Mouse (Mus musculus) CH12.LX (cell line): ENCODE data around the gene Eif3c. TPM values are rescaled to one million over a fixed set of nuclear protein-coding genes. Genes with fewer than 3 reads are reported as not detected.
A peak's percentile ranks its signal among the peaks of the same experiment; 100 is the strongest.

Experiments
- DNase-seq: peaks from one replicate; pipeline ENCODE4 v3.0.0-alpha.2; 2013; ENCODE audit errors: extremely low read depth
- H3K27ac ChIP-seq: 2 replicates; pipeline ENCODE4 v1.5.1; 2012; ENCODE audit warnings: low read depth, mild to moderate bottlenecking, control low read depth, moderate library complexity; ENCODE audit not compliant: insufficient read depth
- H3K27me3 ChIP-seq: replicated peaks from 2 replicates; pipeline ENCODE3; 2012; ENCODE audit warnings: inconsistent platforms
- H3K36me3 ChIP-seq, 2 experiments: replicated peaks in 1 of 2; 2 replicates each; pipeline versions ENCODE3 to v1.6.1; 2012; ENCODE audit warnings: inconsistent platforms in 1 of 2, low read length in 1 of 2, mild to moderate bottlenecking in 1 of 2, mixed read lengths in 1 of 2, moderate library complexity in 1 of 2; ENCODE audit not compliant: control insufficient read depth in 1 of 2, insufficient read depth in 1 of 2
- H3K4me1 ChIP-seq, 2 experiments: 2 replicates each; pipeline ENCODE4 v1.6.1; 2012; ENCODE audit warnings: inconsistent platforms in 1 of 2, moderate library complexity in 1 of 2; ENCODE audit not compliant: insufficient read depth in 2 of 2, control insufficient read depth in 1 of 2
- H3K4me2 ChIP-seq: 2 replicates; pipeline ENCODE4 v1.6.1; 2012; ENCODE audit warnings: low read depth, mild to moderate bottlenecking, control low read depth; ENCODE audit not compliant: poor library complexity, insufficient read depth, severe bottlenecking
- H3K4me3 ChIP-seq, 3 experiments: fragments of 150-350 bp in 1 of 3; sonication (generic) in 1 of 3; replicated peaks in 1 of 3; 2 replicates each; pipeline versions ENCODE3 to v1.5.1; 2011 to 2012; ENCODE audit warnings: low read depth in 2 of 3, low read length in 2 of 3, mild to moderate bottlenecking in 2 of 3, moderate library complexity in 2 of 3, control low read depth in 1 of 3, improper control_type of control experiment in 1 of 3, inconsistent platforms in 1 of 3, mixed read lengths in 1 of 3; ENCODE audit not compliant: poor library complexity in 1 of 3
- H3K79me2 ChIP-seq: replicated peaks from 2 replicates; pipeline ENCODE4 v1.6.1; 2012; ENCODE audit warnings: mild to moderate bottlenecking, moderate library complexity; ENCODE audit not compliant: control insufficient read depth, poor library complexity, insufficient read depth, severe bottlenecking; ENCODE audit errors: extremely low read depth
- H3K9ac ChIP-seq: 2 replicates; pipeline ENCODE4 v1.6.1; 2012; ENCODE audit warnings: low read depth, mild to moderate bottlenecking, control low read depth, moderate library complexity; ENCODE audit not compliant: insufficient read depth
- H3K9me3 ChIP-seq: replicated peaks from 2 replicates; pipeline ENCODE3; 2012; ENCODE audit warnings: low read length, inconsistent platforms, mixed read lengths
- BHLHE40 ChIP-seq: IDR thresholded peaks from 2 replicates; pipeline ENCODE4 v1.6.1; 2011; ENCODE audit warnings: mild to moderate bottlenecking, low read depth, low read length, improper control_type of control experiment
- CHD1 ChIP-seq: IDR thresholded peaks from 2 replicates; pipeline ENCODE4 v1.6.1; 2012; ENCODE audit warnings: low read depth, low read length, improper control_type of control experiment, inconsistent platforms
- CHD2 ChIP-seq: IDR thresholded peaks from 2 replicates; pipeline ENCODE4 v1.6.1; 2011; ENCODE audit warnings: low read length, improper control_type of control experiment
- CTCF ChIP-seq, 2 experiments: IDR thresholded peaks in 1 of 2; conservative IDR thresholded peaks in 1 of 2; 2 replicates each; pipeline ENCODE4 v1.5.1; 2011 to 2012; ENCODE audit warnings: low read depth in 2 of 2, low read length in 2 of 2, improper control_type of control experiment in 1 of 2, inconsistent platforms in 1 of 2, mild to moderate bottlenecking in 1 of 2, moderate library complexity in 1 of 2
- E2F4 ChIP-seq: IDR thresholded peaks from 2 replicates; pipeline ENCODE4 v1.6.1; 2011; ENCODE audit warnings: low read depth, low read length, improper control_type of control experiment; ENCODE audit not compliant: insufficient replicate concordance
- ELF1 ChIP-seq: IDR thresholded peaks from 2 replicates; pipeline ENCODE4 v1.6.1; 2014; ENCODE audit warnings: low read depth, mild to moderate bottlenecking, inconsistent platforms, low read length, improper control_type of control experiment
- EP300 ChIP-seq: IDR thresholded peaks from 2 replicates; pipeline ENCODE4 v1.6.1; 2011; ENCODE audit warnings: low read length, improper control_type of control experiment
- ETS1 ChIP-seq: conservative IDR thresholded peaks from 2 replicates; pipeline ENCODE4 v1.6.1; 2012; ENCODE audit warnings: low read depth, mild to moderate bottlenecking, inconsistent platforms, low read length, improper control_type of control experiment, moderate library complexity
- GABPA ChIP-seq: IDR thresholded peaks from 2 replicates; pipeline ENCODE4 v1.6.1; 2012; ENCODE audit warnings: low read depth, low read length, improper control_type of control experiment, inconsistent platforms; ENCODE audit not compliant: insufficient replicate concordance
- HCFC1 ChIP-seq: IDR thresholded peaks from 2 replicates; pipeline ENCODE4 v1.6.1; 2012; ENCODE audit warnings: low read depth, mild to moderate bottlenecking, inconsistent platforms, low read length, improper control_type of control experiment
- IRF4 ChIP-seq: IDR thresholded peaks from 2 replicates; pipeline ENCODE4 v1.6.1; 2014; ENCODE audit warnings: low read depth, mild to moderate bottlenecking, inconsistent platforms, low read length, improper control_type of control experiment
- JUN ChIP-seq: IDR thresholded peaks from 2 replicates; pipeline ENCODE4 v1.6.1; 2011; ENCODE audit warnings: low read depth, mild to moderate bottlenecking, low read length, improper control_type of control experiment, moderate library complexity; ENCODE audit not compliant: insufficient read depth
- JUND ChIP-seq: conservative IDR thresholded peaks from 2 replicates; pipeline ENCODE4 v1.6.1; 2011; ENCODE audit warnings: low read depth, low read length, improper control_type of control experiment
- KAT2A ChIP-seq: IDR thresholded peaks from 2 replicates; pipeline ENCODE4 v1.6.1; 2012; ENCODE audit warnings: low read length, improper control_type of control experiment, inconsistent platforms; ENCODE audit not compliant: insufficient replicate concordance
- MAFK ChIP-seq: IDR thresholded peaks from 2 replicates; pipeline ENCODE4 v1.6.1; 2011; ENCODE audit warnings: low read length, improper control_type of control experiment; ENCODE audit not compliant: insufficient replicate concordance
- MAX ChIP-seq: IDR thresholded peaks from 2 replicates; pipeline ENCODE4 v1.6.1; 2011; ENCODE audit warnings: low read length, improper control_type of control experiment
- MAZ ChIP-seq: IDR thresholded peaks from 2 replicates; pipeline ENCODE4 v1.6.1; 2012; ENCODE audit warnings: low read depth, mild to moderate bottlenecking, inconsistent platforms, low read length, improper control_type of control experiment, moderate library complexity
- MEF2A ChIP-seq: IDR thresholded peaks from 2 replicates; pipeline ENCODE4 v1.6.1; 2014; ENCODE audit warnings: low read depth, mild to moderate bottlenecking, inconsistent platforms, low read length, improper control_type of control experiment, borderline replicate concordance
- MXI1 ChIP-seq: IDR thresholded peaks from 2 replicates; pipeline ENCODE4 v1.6.1; 2011; ENCODE audit warnings: mild to moderate bottlenecking, low read depth, low read length, improper control_type of control experiment
- MYC ChIP-seq: IDR thresholded peaks from 2 replicates; pipeline ENCODE4 v1.6.1; 2011; ENCODE audit warnings: low read depth, mild to moderate bottlenecking, improper control_type of control experiment, low read length
- NELFE ChIP-seq: IDR thresholded peaks from 2 replicates; pipeline ENCODE4 v1.6.1; 2011; ENCODE audit warnings: low read depth, low read length, improper control_type of control experiment
- NRF1 ChIP-seq: IDR thresholded peaks from 2 replicates; pipeline ENCODE4 v1.6.1; 2014; ENCODE audit warnings: low read depth, mild to moderate bottlenecking, inconsistent platforms, low read length, improper control_type of control experiment, moderate library complexity
- PAX5 ChIP-seq: IDR thresholded peaks from 2 replicates; pipeline ENCODE4 v1.6.1; 2012; ENCODE audit warnings: low read length, inconsistent platforms, mixed read lengths
- POLR2A ChIP-seq: IDR thresholded peaks from 2 replicates; pipeline ENCODE4 v1.6.1; 2011; ENCODE audit warnings: low read depth, mild to moderate bottlenecking, improper control_type of control experiment, low read length
- POLR2AphosphoS2 ChIP-seq: IDR thresholded peaks from 2 replicates; pipeline ENCODE4 v1.6.1; 2011; ENCODE audit warnings: low read depth, low read length, improper control_type of control experiment
- RAD21 ChIP-seq: IDR thresholded peaks from 2 replicates; pipeline ENCODE4 v1.6.1; 2011; ENCODE audit warnings: low read depth, mild to moderate bottlenecking, low read length, improper control_type of control experiment, moderate library complexity
- RCOR1 ChIP-seq: conservative IDR thresholded peaks from 2 replicates; pipeline ENCODE4 v1.6.1; 2012; ENCODE audit warnings: low read depth, mild to moderate bottlenecking, inconsistent platforms, low read length, improper control_type of control experiment
- SIN3A ChIP-seq: IDR thresholded peaks from 2 replicates; pipeline ENCODE4 v1.6.1; 2012; ENCODE audit warnings: low read length, improper control_type of control experiment, inconsistent platforms
- SMC3 ChIP-seq: IDR thresholded peaks from 2 replicates; pipeline ENCODE4 v1.6.1; 2011; ENCODE audit warnings: low read depth, low read length, improper control_type of control experiment
- TBP ChIP-seq: conservative IDR thresholded peaks from 2 replicates; pipeline ENCODE4 v1.6.1; 2011; ENCODE audit warnings: low read depth, low read length, improper control_type of control experiment
- TCF12 ChIP-seq: IDR thresholded peaks from 2 replicates; pipeline ENCODE4 v1.6.1; 2014; ENCODE audit warnings: low read depth, mild to moderate bottlenecking, inconsistent platforms, low read length, improper control_type of control experiment
- UBTF ChIP-seq: IDR thresholded peaks from 2 replicates; pipeline ENCODE4 v1.6.1; 2012; ENCODE audit warnings: low read depth, mild to moderate bottlenecking, inconsistent platforms, low read length, improper control_type of control experiment, moderate library complexity
- USF1 ChIP-seq: IDR thresholded peaks from 2 replicates; pipeline ENCODE4 v1.6.1; 2014; ENCODE audit warnings: low read depth, mild to moderate bottlenecking, inconsistent platforms, low read length, improper control_type of control experiment
- USF2 ChIP-seq: conservative IDR thresholded peaks from 2 replicates; pipeline ENCODE4 v1.6.1; 2011; ENCODE audit warnings: low read depth, low read length, improper control_type of control experiment
- ZC3H11A ChIP-seq: IDR thresholded peaks from 2 replicates; pipeline ENCODE4 v1.6.1; 2012; ENCODE audit warnings: low read depth, mild to moderate bottlenecking, inconsistent platforms, low read length, improper control_type of control experiment
- ZKSCAN1 ChIP-seq: IDR thresholded peaks from 2 replicates; pipeline ENCODE4 v1.6.1; 2012; ENCODE audit warnings: low read depth, inconsistent platforms, low read length, improper control_type of control experiment, borderline replicate concordance
- ZMIZ1 ChIP-seq: IDR thresholded peaks from 2 replicates; pipeline ENCODE4 v1.6.1; 2012; ENCODE audit warnings: low read depth, mild to moderate bottlenecking, inconsistent platforms, low read length, improper control_type of control experiment
- ZNF384 ChIP-seq: IDR thresholded peaks from 2 replicates; pipeline ENCODE4 v1.6.1; 2012; ENCODE audit warnings: low read depth, low read length, improper control_type of control experiment, inconsistent platforms
- dilution Hi-C: fragments of 300-500 bp; cut with MboI; formaldehyde crosslinking; loops from 2 replicates; pipeline ENCODE4 v1.14.3; 2020; ENCODE audit warnings: low sequenced_read_pairs; ENCODE audit not compliant: extremely low pct_unique_long_range_greater_than_20kb, extremely low pct_ligation_motif_present
- in situ Hi-C: fragments of 300-500 bp; cut with MboI; formaldehyde crosslinking; loops from 3 replicates; pipeline ENCODE4 v1.14.3; 2019; ENCODE audit warnings: low sequenced_read_pairs, low pct_ligation_motif_present, low pct_unique_long_range_greater_than_20kb, mixed read lengths
- polyA plus RNA-seq: library from polyadenylated mRNA; unstranded; fragments of >175 nt; gene quantifications from 2 replicates; pipeline ENCODE4 v1.2.1, GENCODE M21; 2012; ENCODE audit warnings: low read depth; ENCODE audit not compliant: insufficient read length
- total RNA-seq, 2 experiments: library from RNA; depleted of rRNA; stranded (reverse); fragments of 300-350 nt in 1 of 2; fragments of >200 nt in 1 of 2; gene quantifications; 2 replicates each; pipeline ENCODE4 v1.2.3; 2012 to 2014

Gene Eif3c
- total RNA-seq (2012; rRNA removed): 246 and 276 TPM in 2 replicates
- 194 and 202 TPM in 2 replicates for total RNA-seq (2014; rRNA removed)
- polyA plus RNA-seq: 330 and 348 TPM in 2 replicates

DNA sequence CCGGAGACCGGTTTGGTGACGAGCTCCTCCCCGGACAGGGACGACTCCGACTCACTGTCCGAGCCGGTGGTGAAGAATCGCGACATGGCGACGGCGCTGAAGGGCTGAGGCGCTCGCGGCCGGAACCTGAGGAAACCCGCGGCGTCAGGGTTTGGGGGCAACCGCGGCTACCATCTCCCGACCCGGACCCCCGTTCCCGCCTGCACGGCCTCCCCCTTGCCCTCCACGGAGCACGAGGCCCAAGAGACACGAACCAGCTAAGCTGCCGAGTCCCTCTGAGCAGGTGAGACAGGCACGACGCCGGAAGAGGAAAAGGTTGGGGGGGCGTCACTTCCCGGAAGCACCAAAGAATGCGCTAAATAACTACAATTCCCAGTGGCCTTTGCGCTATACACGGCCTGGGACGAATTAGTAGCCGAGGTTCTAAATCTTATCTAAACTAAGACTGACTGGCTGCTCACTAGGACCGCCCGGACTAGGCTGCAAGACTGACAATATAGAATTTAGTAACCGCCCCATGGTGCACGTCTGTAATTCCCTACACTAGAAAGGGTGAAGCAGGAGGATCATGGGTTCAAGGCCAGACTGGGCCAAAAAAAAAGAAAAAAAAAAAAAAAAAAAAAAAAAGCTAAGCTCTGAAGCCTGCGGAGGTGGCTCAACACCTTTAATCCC is at the start of gene Eif3c:
Eif3c (minus strand) TSS at position 318 of the 672 bp plus-strand sequence.
- Histone ChIP-seq H3K27me3 (no peaks in the 10 kb centered on the region), H3K4me2 (peak within 1 kb of the TSS; percentile 63), H3K9me3 (no peaks in the 10 kb centered on the region), H3K4me1 (peaks cover 6 to 21% of the 10 kb centered on the region in 2 experiments), H3K9ac (peak within 1 kb of the TSS; percentile 95), H3K4me3 (peak within 1 kb of the TSS; percentile 92 to 99 (median 98)), H3K79me2 (peaks cover 37% of the 10 kb centered on the region), H3K36me3 (peaks cover 32 to 34% of the 10 kb centered on the region in 2 experiments), H3K27ac (peak within 1 kb of the TSS; percentile 84)
- DNase-seq: peak; percentile 94
- dilution Hi-C loops: no loop called here
- TF ChIP-seq EP300: no peak
- peak; percentile 65; the same call in 1 of the 2 replicates for TF ChIP-seq MXI1
- TF ChIP-seq POLR2AphosphoS2: peak; percentile 86; the same call in 1 of the 2 replicates
- peak; percentile 96 for TF ChIP-seq KAT2A
- no peak for TF ChIP-seq CHD2
- TF ChIP-seq UBTF: 0 out of 2 replicates have a peak, but pooled peaks have one; percentile 37
- peak; percentile 92 for TF ChIP-seq ELF1
- no peak for TF ChIP-seq SMC3
- no peak for TF ChIP-seq JUND
- TF ChIP-seq E2F4: no peak
- no peak for TF ChIP-seq JUN
- no peak for TF ChIP-seq MAFK
- TF ChIP-seq MEF2A: no peak; the same call in 1 of the 2 replicates
- no peak for TF ChIP-seq CTCF (conservative IDR thresholded peaks at IDR 0.05 in 1 of 2, IDR thresholded peaks at IDR 0.05 in 1 of 2; ENCODE audit: low read depth in 2 of 2, low read length in 2 of 2)
- TF ChIP-seq TCF12: peak; percentile 80
- TF ChIP-seq SIN3A: peak; percentile 91
- peak; percentile 87 for TF ChIP-seq ZMIZ1
- peak; percentile 99 for TF ChIP-seq HCFC1
- peak; percentile 97 for TF ChIP-seq ZNF384
- peak; percentile 91 for TF ChIP-seq NELFE
- peak; percentile 96 for TF ChIP-seq POLR2A
- TF ChIP-seq ZKSCAN1: no peak
- no peak for TF ChIP-seq RAD21
- no peak for TF ChIP-seq IRF4
- TF ChIP-seq MAX: peak; percentile 70; the same call in 1 of the 2 replicates
- TF ChIP-seq BHLHE40: 0 out of 2 replicates have a peak, but pooled peaks have one; percentile 29
- no peak for TF ChIP-seq USF2
- no peak for TF ChIP-seq PAX5
- 0 out of 2 replicates have a peak, but pooled peaks have one; percentile 63 for TF ChIP-seq MAZ
- no peak for TF ChIP-seq CHD1
- TF ChIP-seq NRF1: 0 out of 2 replicates have a peak, but pooled peaks have one; percentile 28
- no peak for TF ChIP-seq MYC
- TF ChIP-seq USF1: no peak
- TF ChIP-seq TBP: peak; percentile 82
- TF ChIP-seq GABPA: peak; percentile 38; the same call in 1 of the 2 replicates
- TF ChIP-seq RCOR1: no peak
- no peak for TF ChIP-seq ETS1
- no peak for TF ChIP-seq ZC3H11A
- in situ Hi-C loops: no loop called here
